Mouse (Mus musculus) C2C12 (cell line): ENCODE results near the gene Fads3.

Source experiments
- CEBPB ChIP-seq: IDR thresholded peaks from one replicate; pipeline ENCODE4 v1.6.1; 2011; ENCODE audit warnings: low read depth, mild to moderate bottlenecking, control low read depth, moderate library complexity
- CTCF ChIP-seq: IDR thresholded peaks from one replicate; pipeline ENCODE4 v1.5.1; 2011; ENCODE audit not compliant: control insufficient read depth, insufficient read depth, insufficient read length
- MYOD1 ChIP-seq: IDR thresholded peaks from one replicate; pipeline ENCODE4 v1.6.1; 2011; ENCODE audit warnings: low read depth; ENCODE audit not compliant: control insufficient read depth, insufficient read length
- MYOG ChIP-seq: IDR thresholded peaks from one replicate; pipeline ENCODE4 v1.6.1; 2011; ENCODE audit not compliant: control insufficient read depth, insufficient read length; ENCODE audit errors: extremely low read depth

- TF ChIP-seq CTCF (no peak), MYOD1 (no peak), CEBPB (no peak), MYOG (no peak)
These were observed 19.6 kb downstream of the Fads3 start for GRCm38 (mm10) chr19:10060783-10061590.
